Mouse (Mus musculus): ENCODE data around the gene Ntpcr.

Gene Ntpcr

DNA sequence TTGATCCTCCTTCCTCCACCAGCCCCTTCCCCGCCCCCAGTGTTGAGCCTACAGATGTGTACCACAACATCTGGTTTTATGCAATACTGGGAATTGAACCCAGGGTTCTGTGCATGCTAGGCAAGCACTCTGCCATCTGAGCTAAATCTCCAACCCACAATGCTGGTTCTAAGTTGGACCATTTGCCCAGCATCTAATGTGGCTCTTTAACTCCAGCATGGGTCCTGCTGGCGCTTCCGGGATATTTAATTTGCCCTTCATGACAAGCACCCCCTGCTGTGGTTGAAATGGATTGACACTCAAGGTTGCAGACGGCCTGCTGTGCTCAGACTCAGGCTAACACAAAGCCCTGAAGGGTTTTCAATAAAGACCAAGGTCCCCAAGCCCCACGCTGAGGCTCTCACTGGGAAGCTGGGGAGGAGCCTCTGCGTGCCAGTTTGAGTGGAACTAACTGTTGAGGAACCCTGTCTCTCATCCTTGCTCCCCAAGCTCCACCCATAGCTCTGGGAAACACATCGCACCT lies 43.6 kb downstream of the Ntpcr start:
- 70% methylated on average over 7 of the region's 7 CpGs for WGBS

DNA sequence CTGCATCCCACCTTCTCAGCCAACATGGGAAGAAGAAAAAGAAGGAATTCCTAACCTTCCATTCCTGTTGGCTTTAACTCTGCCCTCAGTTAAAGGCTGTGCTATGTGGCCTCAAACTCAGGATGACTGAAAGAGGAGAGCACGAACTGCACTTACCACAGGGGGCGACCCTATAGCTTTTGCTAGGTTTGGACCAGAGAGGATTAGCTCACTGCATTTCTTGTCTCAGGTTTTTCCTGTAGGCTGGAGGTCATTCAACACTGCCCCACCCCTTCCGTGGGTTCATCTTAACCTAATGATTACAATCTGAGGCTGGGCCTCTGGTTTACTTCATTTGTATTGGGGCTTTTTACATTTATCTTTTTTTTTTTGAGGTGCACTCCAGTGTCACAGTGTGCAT lies 45.3 kb downstream of the Ntpcr start:
- WGBS, result 81% methylated on average over 3 of the region's 3 CpGs

DNA sequence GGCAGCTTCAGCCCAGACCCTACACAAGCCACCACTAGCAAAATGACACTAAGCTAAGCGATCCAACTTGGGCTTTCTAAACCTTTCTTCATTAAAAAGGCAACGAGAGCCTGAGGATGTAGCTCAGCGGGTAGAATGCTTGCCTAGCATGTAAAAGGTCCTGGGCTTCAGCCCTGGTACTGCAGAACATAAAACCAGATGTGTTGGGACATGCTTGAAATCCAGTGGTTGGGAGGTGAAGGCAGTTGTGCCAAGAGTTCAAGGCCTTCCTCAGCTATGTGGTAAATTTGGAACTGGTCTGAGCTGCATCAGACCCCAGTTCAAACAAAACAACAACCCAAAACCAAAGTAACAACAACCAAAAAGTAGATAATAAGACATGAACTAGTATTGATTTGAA lies 46.6 kb downstream of the Ntpcr start:
- 91% methylated on average over 3 of the region's 3 CpGs for WGBS

DNA sequence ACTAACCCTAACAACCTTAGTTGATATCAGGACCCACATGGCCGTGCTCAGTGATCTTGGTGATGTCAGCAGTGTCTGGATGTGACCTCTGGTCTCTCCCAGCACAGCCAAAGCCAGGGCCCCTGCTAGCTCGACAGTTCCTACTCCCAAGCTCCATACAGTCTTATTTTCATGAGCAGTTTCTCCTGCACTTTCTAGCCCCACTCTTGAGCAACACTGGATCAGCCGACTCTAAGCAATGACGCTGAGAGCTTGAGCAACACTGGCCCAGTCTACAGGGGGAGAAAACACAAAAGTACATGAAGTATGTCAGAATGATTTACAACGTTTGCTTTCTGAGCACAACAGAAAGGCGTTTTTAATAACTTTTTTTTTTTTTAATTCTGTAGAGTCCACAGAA lies 47.0 kb downstream of the Ntpcr start:
- WGBS, result 82% methylated on average over 6 of the region's 6 CpGs

DNA sequence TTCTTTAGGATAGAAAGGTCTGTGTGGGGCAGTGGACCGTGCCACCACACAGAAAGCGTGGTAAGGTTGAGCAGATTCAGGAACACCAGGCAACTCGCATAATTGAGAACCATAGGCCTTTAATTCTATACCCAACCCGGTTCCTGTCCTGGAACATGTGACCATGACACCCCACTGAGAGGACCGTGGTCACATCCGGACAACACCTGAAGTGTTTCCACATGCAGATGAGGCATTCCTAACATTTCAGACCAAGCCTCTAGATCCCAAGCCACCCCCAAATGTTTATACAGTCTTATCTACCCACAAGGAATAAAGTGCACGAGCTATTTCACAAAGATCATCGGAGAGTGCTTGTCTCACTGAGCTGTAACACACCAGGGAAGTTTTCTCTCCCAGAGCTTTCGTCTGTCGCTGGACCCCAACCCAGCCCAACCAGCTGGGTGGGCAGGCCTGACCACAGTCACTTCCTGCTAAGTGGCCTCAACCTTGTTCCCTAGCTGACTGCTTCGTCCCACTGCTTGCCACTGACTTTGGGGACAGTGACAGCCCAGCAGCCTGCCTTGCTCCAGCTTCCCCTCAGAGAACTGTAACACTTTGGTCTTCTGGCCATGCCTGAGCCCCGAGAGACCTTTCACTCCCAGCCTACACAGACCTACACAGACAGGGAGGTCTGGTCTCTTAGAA lies 47.9 kb downstream of the Ntpcr start:
- WGBS, result 79% methylated on average over 12 of the region's 12 CpGs

DNA sequence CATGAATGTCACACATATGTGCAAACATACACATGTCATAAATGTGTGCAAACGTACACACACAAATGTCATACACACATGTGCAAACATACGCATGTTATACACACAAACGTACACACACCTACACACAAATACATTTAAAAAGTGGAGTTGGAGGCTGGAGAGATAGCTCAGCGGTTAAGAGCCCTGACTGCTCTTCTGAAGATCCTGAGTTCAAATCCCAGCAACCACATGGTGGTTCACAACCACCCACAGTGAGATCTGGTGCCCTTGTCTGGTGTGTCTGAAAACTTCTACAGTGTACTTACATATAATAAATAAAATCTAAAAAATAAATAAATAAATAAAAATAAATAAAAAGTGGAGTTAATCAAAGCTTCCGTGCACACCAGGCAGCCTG lies 49.2 kb downstream of the Ntpcr start:
- 93% methylated on average over 5 of the region's 5 CpGs for whole genome bisulfite sequencing

DNA sequence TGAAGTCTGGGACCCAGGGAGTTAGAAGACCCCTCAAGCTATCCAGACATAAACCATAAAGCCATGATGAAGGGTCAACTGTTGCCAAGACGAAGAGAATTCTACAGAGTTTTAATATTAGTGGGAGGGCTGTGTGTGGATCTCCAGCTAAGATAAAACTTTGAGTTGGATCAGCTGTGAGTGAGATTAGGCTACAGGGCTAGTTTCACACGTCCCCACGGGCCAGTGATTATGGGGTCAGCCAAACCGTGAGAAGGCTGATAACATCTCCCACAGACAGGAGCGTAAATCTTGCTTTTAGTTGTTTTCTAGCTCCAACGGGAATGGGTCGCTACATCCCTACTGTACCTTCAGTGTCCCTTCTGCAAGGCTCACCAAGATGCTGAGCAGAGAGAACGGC lies 49.9 kb downstream of the Ntpcr start:
- 89% methylated on average over 8 of the region's 8 CpGs for WGBS

DNA sequence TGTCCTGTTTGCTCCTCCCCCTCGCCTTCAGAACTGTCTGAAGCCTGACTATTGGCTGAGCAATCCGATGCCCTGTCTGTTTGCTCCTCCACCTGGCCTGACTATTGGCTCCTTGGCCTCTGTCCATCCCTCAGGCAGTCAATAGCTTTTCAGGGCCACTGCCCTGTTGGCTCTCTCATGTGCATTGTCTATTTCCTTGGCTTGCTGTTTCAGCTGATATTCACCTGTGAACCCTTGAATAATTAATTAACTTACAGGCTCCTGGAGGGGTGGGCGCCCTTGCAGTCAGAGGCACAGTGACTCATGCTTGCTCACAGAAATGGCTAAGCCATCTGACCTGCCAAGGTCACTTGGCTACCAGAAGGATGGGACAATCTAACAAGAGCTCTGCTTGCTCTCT lies 52.4 kb downstream of the Ntpcr start:
- 82% methylated on average over 3 of the region's 3 CpGs for WGBS

DNA sequence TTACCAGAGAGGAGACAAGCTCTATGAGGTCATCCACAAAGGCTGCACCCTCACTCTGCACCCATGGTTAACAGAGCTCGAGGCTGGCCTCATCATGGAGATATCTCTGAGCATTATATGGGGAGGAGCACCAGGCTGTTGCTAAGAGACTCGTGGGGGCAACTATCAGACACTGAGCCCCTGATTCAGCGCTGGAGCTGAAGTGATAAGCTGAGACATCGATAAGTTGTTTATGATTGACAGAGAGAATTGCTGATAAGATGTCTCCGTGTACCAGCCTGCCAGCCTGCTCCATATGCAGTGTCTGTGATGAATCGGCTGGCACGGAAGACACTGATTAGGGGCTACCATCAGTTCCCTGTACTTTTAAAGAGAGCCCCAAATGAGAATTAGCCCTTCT lies 57.1 kb downstream of the Ntpcr start:
- 58% methylated on average over 7 of the region's 7 CpGs for WGBS

DNA sequence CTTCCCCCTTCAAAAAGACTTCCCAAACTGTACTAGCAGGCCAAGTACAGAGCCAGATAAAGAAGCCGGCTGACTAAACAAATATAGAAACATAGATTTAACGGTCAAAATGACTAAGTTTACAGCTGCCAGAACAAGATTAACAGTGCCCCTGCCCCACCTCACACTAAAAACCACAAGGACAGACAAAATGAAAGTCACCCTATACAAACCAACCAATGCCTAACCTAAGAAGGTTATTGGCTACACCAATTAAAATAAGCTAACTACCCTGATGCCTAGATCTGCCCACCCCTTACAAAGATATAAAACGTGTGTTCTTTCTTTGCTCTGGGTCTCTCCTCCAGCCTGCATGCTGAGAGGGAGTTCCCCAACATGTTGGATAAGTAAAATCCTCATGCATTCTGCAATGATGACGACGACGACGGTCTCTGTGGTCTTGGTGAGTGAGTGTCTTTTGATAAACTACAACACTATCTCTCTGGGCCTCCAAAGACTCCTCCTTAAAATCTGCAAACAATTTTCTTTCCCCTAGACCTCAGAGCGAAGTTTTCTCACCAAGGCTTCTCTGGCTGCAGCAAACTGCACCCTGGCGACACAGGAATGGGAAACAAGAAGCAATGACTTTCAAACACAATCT lies 63.2 kb downstream of the Ntpcr start:
- WGBS, result 61% methylated on average over 9 of the region's 9 CpGs

DNA sequence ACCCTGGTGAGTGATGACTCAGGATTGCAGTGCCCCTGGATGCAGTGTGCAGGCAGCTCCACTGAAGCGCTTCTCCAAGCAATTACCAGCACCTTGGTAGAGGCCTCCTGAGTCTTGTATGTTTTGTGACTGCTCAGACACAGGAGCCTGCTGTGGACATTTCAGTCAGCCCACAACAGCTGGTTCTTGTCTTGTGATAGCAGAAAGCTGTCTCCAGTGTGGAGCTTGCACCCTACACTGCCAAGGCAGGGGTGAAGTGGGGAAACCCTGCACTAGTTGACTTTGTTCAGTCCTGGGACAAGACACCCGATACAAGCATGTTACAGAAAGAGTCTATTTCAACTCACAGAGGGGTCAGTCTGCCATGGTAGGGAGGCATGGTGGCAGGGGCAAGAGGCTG lies 65.6 kb downstream of the Ntpcr start:
- 94% methylated on average over 2 of the region's 2 CpGs for WGBS

DNA sequence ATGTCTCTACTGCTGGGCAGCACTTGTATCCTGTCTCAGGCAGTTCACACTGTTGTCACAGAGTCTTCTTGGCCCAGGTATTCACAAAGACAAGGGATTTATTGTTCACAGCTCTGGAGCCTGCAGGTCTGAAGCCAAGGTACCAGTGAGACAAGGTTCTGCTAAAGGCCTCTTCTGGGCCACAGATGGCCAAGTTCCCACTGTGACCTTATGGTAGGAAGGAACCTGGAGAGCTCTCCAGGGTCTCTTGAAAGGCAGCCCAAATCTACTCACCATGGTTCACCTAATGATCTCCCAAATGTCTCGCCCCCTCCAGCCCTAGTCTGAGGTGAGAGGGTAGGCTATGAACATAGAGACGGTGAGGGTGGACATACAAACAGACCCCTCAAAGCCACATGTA lies 67.2 kb downstream of the Ntpcr start:
- WGBS, result 98% methylated on average over 2 of the region's 2 CpGs
